Mouse (Mus musculus) induced T-regulatory cell, adult 2 months (primary cell): ENCODE data around the gene Prkce.

Experiments used
- DNase-seq: peaks from one replicate; pipeline ENCODE4 v3.0.0-alpha.2; 2012; ENCODE audit warnings: low read depth

Gene Prkce

GRCm38 (mm10) chr17:86573596-86574248 lies 406.1 kb downstream of the Prkce start:
- DNase-seq: no peak

DNA sequence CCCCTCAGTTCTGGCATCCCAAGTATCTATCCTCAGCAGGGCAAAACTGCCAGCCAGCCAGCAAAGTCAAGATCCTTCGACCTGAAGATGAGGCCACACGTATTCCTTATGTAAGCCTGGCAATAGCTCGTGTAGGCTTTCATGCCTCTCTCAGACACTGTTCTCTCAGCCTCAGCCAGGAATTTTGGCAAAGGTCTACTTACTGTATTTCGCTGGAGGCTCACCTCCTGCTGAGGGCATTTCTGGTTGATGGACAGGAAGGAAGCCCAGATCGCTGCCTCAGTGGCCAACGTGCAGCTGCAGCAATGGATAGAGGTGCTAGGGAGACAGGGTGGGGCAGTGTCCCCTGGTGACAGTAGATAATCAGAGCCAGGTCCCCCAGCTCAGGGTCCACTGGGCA lies 413.1 kb downstream of the Prkce start:
- DNase-seq: no peak

DNA sequence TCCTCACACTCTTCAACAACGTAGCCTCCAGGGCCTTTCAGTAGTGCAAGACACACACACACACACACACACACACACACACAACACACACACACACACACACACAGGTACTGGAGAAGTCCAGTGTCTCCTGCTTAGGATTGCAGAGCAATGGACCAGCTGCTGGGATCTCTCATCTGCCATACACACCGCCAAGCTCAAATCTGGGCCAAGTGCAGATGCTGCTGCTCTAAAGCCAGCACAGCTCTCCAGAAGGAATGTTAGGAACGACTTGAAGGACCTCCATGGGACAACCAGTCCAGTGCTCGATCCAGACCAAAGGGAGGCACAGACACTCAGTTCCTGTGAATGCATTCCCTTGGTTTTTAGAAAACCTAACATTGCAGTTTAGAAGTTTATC lies 414.8 kb downstream of the Prkce start:
- DNase-seq: no peak

GRCm38 (mm10) chr17:86586441-86586840 lies 418.9 kb downstream of the Prkce start:
- no peak for DNase-seq

- no peak for DNase-seq
Observed at GRCm38 (mm10) chr17:86588704-86589449, 421.3 kb downstream of the Prkce start.

- no peak for DNase-seq
Observed at GRCm38 (mm10) chr17:86589681-86590080, 422.1 kb downstream of the Prkce start.

DNA sequence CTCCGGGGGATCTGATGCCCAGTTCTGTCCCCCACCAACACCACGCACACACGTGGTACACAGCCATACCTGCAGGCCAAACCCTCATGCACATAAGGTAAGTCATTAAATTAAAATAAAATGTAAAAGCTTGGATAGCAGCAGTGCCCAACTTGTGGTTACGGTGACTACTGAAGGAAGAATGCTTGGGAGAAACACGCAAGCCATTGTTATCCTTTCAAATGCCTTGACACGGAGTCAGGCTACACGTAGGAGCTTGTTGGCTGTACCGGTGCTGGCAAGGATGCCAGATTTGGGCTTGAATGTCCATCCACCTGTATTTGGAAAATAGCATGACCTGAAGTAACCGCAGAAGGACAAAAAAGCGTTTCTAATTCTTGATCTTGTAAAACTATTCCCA lies 423.7 kb downstream of the Prkce start:
- DNase-seq: no peak

GRCm38 (mm10) chr17:86592991-86593586 lies 425.5 kb downstream of the Prkce start:
- no peak for DNase-seq

GRCm38 (mm10) chr17:86595526-86595925 lies 427.9 kb downstream of the Prkce start:
- DNase-seq: no peak

GRCm38 (mm10) chr17:86601116-86601515 lies 433.5 kb downstream of the Prkce start:
- no peak for DNase-seq

DNA sequence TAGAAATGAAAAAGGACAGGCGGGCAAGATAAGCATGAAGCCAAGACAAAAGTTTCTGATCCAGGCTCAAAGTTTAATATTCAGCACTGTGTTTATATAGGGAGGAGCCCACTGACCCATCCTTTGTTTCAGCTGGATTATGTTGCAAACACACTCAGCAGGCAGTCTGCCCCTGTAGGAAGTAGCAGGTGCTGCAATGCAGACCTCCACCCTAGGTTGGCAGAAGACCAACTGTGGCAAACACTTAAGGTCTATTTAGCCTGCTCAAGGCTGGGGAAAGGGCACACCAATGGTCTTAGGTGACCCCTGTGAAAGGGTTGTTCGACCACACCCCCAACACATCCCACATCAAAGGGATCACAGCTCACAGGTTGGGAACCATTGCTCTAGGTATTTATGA lies 434.3 kb downstream of the Prkce start:
- no peak for DNase-seq

DNA sequence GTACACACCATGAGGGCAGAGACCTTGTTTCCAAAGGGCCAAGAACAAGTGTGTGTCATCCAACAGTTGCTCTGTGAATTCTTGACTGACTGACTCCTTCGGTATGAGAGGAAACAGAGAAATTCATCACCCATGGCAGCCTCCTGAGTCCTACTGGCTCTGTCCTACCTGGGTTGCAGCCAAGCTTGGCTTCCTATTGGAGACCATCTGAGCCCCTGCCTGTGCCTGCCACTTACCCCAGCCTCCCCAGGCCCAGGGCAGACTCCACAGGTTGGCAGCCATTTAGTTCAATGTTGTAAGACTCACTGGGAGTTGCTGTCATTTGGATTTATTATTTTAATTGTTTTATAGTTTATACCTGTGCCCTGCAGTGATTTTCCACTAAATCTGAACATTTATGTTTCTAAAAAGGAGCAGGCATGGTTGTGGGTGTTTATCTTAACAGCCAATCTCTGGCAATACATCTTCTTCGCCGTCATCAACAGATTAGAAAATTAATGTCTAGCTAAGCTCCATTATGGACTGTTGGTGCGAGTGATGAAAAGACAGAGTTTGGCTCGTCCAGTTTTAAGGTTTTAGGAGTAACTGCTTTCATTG lies 436.4 kb downstream of the Prkce start:
- no peak for DNase-seq

- no peak for DNase-seq
Observed at GRCm38 (mm10) chr17:86607981-86608380, 440.4 kb downstream of the Prkce start.

DNA sequence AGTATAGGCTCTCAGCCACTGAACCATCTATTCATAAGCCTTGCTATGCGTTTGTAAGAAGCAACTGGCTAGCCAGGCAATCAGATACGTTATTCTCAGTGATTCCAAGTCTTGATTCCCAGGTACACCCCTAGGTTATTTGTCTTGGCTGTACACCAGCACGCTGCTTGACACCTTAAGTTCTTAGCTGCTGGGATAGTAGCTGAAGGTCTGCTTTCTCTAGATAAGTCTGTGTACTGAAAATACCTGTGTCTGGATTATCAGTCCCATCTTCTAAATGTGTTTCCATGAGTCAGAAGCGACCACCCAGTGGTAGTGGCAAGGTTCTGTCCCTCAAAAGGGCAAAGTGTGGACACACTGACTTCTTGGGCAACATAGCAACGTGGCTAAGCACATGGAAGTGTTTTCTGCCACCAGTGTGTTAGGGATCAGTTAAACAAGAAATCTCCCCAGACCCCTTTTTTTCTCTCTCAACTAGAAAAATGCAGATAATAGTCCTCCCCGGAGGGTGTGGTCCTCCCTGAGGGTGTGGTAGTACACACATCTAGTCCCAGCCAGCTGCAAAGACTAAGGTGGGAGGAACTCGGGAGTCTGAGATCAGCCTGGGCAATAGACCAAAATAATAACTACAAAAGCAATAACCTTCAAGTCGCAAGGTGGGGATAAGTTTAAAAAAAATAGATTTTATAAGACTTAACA lies 442.8 kb downstream of the Prkce start:
- no peak for DNase-seq

DNA sequence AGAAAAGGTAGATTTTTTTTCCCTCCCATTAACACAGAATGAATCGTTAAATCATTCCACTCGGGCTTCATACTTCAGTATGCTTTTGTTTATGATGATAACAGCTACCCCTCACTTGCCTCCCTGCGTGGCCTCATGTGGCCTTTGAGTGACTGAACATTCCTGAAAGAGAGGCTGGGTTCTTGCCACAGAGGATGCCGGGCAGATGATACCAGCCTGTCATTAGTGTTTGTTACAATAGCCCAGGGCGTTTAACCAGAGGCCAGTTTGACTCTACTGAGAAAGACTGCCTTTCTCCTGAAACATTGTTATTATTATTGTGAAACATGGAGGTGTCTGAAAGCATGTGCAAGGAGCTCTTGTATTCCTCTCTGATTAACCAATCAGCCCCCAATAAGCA lies 444.2 kb downstream of the Prkce start:
- DNase-seq: no peak

DNA sequence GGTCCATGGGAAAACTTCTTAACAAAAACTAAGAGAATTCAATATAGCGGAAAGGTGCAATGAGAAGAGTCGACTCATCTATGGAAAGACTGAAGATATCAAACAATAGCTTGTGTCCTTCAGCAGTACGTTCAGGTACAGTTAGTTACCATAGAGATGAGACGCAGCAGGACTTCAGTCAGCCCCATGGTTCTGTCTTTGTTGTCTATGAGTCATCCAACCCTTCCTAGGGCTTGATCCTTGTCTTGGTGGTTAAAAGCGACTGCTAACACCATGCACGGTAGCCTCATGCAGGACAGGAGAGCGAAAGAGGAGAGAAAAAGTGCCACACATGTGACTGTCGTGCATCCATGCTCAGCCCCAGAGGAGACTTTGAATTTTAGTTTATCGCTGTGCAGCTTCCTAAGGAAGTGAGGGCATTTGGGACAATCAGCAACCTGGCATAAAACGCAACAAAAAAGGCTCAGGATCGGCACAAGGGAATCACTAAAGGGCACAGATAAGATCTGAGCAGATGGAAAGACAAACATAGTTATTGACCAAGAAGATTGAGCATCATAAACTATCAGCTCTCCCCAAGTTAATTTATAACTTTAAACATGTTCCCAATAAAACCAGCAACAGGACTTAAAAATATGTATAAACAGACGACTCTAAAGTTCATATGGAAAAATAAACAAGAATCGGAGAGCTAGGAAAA lies 448.2 kb downstream of the Prkce start:
- DNase-seq: no peak

GRCm38 (mm10) chr17:86617570-86618237 lies 450.1 kb downstream of the Prkce start:
- DNase-seq: no peak

- no peak for DNase-seq
Observed at GRCm38 (mm10) chr17:86618431-86618861, 450.9 kb downstream of the Prkce start.

GRCm38 (mm10) chr17:86622862-86623261 lies 455.3 kb downstream of the Prkce start:
- DNase-seq: no peak

DNA sequence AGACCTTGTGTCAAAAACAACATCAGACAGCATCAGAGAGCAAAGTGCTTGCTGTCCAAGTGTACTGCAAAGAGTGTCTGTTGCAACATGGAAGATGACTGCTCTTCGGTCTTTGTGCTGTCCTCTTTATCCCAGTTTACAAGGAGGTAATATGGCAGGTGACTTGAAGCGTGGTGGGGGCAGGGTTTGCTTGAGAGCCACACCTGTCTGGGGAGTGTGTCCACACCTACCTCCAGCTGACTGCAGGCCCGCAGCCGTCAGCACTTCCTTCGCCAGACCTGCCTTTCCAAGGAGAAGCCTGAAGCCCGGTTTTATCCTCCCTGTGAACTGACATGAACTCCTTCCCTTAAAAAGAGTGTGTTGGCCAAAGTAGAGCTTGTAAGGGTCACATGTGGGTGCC lies 458.9 kb downstream of the Prkce start:
- no peak for DNase-seq

DNA sequence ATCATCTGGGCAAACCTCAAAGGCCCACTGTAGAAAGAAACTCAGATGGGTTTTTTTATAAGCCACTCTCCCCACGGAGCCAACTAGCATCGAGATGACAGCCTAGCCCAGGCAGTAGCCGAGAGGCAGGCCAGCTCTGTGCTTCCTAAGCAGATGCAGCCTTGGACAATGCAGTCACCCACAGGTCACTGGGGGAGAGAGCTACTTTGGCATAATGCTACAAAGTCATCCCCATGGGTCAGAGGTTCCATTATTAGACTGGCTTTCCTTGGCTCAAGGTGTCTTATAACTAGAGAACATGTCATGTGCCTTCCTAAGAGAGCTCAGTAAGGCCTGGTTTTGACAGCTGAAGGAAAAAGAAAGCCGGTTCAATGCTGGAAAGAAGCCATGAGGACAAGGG lies 465.5 kb downstream of the Prkce start:
- DNase-seq: no peak
